Mouse (Mus musculus) intestine, embryonic 14.5 days (tissue): Measurements from ENCODE around the gene Coq8a. TPM values are rescaled to one million over a fixed set of nuclear protein-coding genes. Genes with fewer than 3 reads are reported as not detected.

Experiments used
- polyA plus RNA-seq: library from polyadenylated mRNA; unstranded; fragments of >200 nt; fragmentation: Nextera tagmentation; extraction: Ambion mirVana; gene quantifications from 2 replicates; pipeline ENCODE4 v1.2.1, GENCODE M21; 2014

Coq8a gene
- polyA plus RNA-seq, 1 experiment from 2014 or later = 11.4 TPM

Other genes with a start within 250 kb of the Coq8a start
- 14.1 and 15.4 TPM in 2 replicates for gene Cdc42bpa, start 239.1 kb downstream of the Coq8a start, polyA plus RNA-seq
- gene Psen2, start 63.8 kb upstream of the Coq8a start, polyA plus RNA-seq = 13.9 and 15.6 TPM in 2 replicates
- 6.7 and 8.3 TPM in 2 replicates for gene Itpkb, start 130.9 kb upstream of the Coq8a start, polyA plus RNA-seq